Mouse (Mus musculus): ENCODE measurements around the gene Prdm11. TPM values are rescaled to one million over a fixed set of nuclear protein-coding genes. Genes with fewer than 3 reads are reported as not detected.

The Prdm11 gene
- total RNA-seq, 1 experiment from 2014 or later = 4.0 TPM

- no peak for ATAC-seq (replicated peaks; ENCODE audit: insufficient number of reproducible peaks, low FRiP score, low TSS enrichment, poor library complexity, severe bottlenecking)
These were observed 100.7 kb downstream of the Prdm11 start for GRCm38 (mm10) chr2:92945125-92945746.

GRCm38 (mm10) chr2:92944356-92944755 is 101.6 kb downstream of the Prdm11 start:
- no peak for ATAC-seq (replicated peaks; ENCODE audit: insufficient number of reproducible peaks, low FRiP score, low TSS enrichment, poor library complexity, severe bottlenecking)

GRCm38 (mm10) chr2:92943406-92943805 is 102.6 kb downstream of the Prdm11 start:
- no peak for ATAC-seq (replicated peaks; ENCODE audit: insufficient number of reproducible peaks, low FRiP score, low TSS enrichment, poor library complexity, severe bottlenecking)

DNA sequence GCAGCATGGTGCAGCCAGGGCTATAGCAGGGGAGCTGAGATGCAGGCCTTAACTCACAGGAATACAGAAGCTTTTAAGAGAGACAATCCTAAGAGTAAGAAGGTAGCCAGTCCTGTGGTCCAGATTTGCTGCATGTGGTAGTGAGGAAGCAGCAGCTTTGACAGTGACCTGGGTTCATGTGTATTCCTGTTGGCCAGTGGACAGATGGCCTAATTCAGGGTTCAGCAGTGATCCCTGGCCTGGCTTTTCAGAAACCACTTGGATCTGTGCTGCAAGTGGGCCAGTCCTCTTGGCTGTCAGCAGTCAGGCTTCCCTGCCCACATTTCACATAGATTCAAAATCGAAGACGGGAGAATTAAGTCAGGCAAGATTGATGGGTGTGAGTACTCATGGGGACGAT is 104.5 kb downstream of the Prdm11 start:
- no peak for ATAC-seq (replicated peaks; ENCODE audit: insufficient number of reproducible peaks, low FRiP score, low TSS enrichment, poor library complexity, severe bottlenecking)

DNA sequence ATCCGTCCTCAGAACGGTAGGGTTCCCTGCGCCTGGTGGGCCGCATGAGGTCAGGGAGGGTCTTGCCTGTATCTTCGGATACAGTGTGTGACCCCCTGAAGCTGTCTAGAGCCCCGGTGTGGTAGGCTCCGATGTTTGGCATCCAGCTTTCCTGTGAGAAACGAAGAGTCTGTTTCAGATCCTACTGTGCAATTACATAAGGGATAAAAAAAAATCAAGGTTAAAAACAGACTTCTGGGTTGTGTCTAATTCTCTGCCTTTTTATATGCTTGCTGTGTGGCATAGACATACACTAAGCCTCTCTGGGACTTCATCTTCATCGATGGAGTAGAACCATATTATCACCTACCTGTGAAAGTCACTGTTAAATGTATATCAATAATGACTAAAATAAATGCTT is 105.0 kb downstream of the Prdm11 start:
- no peak for ATAC-seq (replicated peaks; ENCODE audit: insufficient number of reproducible peaks, low FRiP score, low TSS enrichment, poor library complexity, severe bottlenecking)

DNA sequence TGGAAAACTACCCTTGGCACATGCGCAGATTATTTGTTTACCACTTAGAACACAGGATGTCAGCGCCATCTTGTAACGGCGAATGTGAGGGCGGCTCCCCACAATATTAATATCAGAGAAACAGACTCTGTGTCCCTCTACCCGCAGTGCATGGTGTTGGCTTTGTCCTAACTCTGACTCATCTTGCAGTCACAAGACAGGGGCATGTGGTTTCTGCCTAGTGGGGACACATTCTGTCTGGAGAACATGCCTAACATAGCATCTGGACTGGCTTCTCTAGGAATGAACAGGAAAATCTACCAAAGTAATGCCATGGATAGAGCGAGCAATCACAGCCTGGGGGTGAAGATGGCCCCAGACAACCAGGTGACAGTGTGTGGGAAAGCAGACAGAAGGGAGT is 107.1 kb downstream of the Prdm11 start:
- no peak for ATAC-seq (replicated peaks; ENCODE audit: insufficient number of reproducible peaks, low FRiP score, low TSS enrichment, poor library complexity, severe bottlenecking)

DNA sequence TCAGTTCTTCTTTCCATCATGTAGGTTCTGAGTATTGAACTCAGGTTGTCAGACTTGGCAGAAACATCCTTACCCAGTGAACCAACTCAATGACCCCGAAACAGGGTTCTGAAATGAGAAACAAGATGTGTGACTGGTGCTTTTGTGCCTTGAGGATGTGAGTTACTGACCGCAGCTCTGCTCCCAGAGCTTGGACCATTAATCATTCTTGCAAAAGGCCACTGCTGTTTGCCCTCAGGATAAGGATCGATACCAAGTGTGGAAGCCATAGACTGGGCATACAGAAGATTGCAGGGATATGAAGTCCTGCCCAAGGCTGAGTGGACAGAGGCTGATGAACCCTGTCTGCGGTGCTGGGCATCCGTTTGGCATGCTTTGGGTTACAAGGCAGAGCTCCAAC is 107.9 kb downstream of the Prdm11 start:
- no peak for ATAC-seq (replicated peaks; ENCODE audit: insufficient number of reproducible peaks, low FRiP score, low TSS enrichment, poor library complexity, severe bottlenecking)

DNA sequence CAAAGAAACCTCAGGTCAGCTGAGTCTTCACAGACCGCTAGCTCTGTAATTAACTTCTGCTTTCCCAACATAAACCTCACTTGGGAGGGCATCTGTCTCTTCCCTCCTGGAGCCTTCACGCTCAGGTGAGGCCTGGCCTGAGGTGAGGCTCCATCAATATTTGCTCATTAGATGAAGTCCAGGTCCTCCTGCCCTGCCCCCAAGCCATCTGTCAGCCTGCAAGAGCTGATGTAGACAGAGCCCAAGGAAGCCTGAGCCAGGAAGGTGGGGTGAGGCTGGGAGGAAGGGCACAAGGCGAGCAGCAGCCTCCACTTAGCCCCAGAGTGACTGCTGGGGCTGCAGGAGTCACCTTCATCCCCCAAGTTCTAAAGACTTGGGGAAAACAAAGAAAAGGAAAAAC is 110.5 kb downstream of the Prdm11 start:
- ATAC-seq (replicated peaks; ENCODE audit: insufficient number of reproducible peaks, low FRiP score, low TSS enrichment, poor library complexity, severe bottlenecking) = no peak

DNA sequence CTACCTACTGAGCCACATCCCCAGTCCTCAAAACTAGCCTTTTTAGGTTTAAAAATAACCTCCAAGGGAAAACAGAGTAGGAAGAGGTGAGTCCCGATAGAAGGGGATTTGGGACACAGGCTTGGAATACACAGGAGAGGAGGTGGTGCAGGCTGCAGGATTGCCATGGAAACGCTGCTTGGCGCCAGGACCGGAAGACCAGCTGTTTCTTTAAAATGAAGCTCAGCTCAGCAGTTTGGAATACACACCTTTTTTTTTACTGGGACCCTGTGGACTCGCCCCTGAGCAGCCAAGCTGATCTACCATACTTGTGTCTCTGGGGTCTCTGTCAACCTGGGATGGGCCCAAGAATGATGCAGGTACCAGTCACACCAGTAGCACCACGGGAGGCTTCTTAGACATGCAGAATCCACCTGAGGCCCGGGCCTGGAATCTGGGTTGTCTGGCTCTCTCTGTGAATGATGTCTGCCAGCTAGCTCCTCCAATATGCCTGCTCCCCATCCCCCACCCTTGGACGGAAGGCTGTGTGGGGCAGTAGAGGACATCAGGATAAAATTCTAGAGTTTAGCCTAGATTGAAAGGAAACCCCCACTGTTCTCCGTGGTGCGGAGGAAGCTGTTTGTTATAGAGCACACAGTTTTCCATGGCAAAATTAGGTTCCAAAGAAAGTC is 111.5 kb downstream of the Prdm11 start:
- ATAC-seq (replicated peaks; ENCODE audit: insufficient number of reproducible peaks, low FRiP score, low TSS enrichment, poor library complexity, severe bottlenecking) = no peak

DNA sequence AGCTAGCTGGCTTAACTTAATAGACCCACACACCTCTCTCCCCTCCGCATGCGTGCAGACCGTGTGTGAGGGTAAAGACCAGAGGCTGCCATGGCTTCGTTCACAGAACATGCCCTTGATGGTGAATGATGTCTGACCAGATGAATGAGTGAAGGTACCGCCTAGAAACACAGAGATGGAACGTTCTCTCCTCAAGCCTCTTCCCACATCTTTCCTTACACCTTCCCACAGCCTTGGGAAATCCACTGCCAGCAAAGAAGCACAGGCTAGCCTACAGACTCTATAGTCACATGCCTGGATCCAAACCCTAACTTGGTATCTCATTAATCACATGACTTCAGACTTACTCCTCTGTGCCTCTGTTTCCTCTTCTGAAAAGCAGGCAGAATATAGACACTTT is 112.6 kb downstream of the Prdm11 start:
- no peak for ATAC-seq (replicated peaks; ENCODE audit: insufficient number of reproducible peaks, low FRiP score, low TSS enrichment, poor library complexity, severe bottlenecking)

DNA sequence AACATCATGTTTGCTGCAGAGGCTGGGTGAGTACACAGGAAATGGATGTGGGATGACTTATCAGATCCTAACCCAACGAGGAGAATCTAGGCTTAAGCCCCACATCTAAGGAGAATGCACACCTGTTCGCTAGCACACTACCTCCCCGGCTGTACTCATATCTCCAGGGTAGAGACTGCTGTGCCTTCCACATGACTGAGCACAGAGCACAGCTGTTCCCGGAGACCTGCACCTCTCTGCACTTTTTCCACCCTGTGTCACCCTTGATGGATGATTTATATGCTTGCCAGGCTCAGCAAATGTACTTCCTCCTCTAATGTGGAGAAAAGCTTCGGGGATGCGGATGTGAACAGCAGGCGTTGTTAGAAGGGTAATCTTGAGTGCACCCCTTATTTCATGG is 114.9 kb downstream of the Prdm11 start:
- no peak for ATAC-seq (replicated peaks; ENCODE audit: insufficient number of reproducible peaks, low FRiP score, low TSS enrichment, poor library complexity, severe bottlenecking)

DNA sequence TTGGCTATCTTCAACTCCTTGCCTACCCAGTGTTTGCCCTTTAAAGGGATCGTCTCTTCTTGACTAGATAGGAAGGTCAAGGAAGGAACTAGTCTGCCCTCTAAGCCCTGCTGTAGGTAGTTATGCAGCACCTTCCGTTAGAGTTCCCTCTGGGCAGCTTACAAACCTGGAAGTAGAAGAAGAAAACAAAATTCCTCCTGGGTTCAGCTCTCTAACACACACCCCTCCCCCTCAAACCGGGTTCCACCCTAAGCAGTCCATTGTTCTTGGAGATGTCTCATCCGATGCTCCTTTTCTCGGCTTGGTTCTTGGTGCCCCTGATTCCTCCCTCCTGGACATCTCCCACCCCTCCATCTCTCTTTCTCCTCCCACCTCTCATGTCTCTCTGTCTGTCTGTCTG is 116.3 kb downstream of the Prdm11 start:
- no peak for ATAC-seq (replicated peaks; ENCODE audit: insufficient number of reproducible peaks, low FRiP score, low TSS enrichment, poor library complexity, severe bottlenecking)

- no peak for ATAC-seq (replicated peaks; ENCODE audit: insufficient number of reproducible peaks, low FRiP score, low TSS enrichment, poor library complexity, severe bottlenecking)
These were observed 121.2 kb downstream of the Prdm11 start for GRCm38 (mm10) chr2:92924677-92925259.

- no peak for ATAC-seq (replicated peaks; ENCODE audit: insufficient number of reproducible peaks, low FRiP score, low TSS enrichment, poor library complexity, severe bottlenecking)
These were observed 125.3 kb downstream of the Prdm11 start for GRCm38 (mm10) chr2:92920709-92921108.

DNA sequence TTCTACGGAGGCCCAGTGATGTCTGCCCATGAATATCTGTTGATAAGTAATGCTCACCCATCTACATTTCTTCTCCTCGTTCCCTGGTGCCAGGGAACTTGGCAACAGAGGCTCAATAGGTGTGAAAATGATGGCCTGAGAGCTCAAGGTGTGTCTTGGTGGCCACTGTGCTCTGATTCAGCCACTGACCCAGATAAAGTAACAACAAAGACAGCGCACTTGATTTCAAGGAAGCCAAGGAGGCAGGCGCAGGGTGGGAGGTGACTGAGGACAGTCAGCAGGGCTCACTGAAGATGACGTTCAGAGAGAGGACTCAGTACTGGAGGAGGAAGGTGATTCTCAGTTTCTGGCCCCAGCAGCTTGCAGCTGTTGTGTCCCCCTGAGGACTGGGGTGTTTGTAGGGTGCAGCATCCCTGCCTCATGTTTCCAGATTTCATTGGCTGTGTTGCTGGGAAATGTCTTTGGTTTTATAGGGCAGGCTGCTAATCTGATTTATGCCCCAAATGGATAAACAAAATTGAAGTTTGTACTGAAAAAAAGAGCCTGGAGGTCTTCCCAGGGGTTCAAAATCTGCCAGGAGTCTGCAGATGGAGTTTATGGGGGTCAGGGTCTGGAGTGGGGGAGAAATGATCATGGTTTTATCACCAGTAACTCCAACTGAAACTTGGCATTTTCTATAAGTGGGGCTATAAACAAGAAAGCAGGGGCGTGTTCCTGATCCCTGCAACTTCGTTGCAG is 128.4 kb downstream of the Prdm11 start:
- no peak for ATAC-seq (replicated peaks; ENCODE audit: insufficient number of reproducible peaks, low FRiP score, low TSS enrichment, poor library complexity, severe bottlenecking)

DNA sequence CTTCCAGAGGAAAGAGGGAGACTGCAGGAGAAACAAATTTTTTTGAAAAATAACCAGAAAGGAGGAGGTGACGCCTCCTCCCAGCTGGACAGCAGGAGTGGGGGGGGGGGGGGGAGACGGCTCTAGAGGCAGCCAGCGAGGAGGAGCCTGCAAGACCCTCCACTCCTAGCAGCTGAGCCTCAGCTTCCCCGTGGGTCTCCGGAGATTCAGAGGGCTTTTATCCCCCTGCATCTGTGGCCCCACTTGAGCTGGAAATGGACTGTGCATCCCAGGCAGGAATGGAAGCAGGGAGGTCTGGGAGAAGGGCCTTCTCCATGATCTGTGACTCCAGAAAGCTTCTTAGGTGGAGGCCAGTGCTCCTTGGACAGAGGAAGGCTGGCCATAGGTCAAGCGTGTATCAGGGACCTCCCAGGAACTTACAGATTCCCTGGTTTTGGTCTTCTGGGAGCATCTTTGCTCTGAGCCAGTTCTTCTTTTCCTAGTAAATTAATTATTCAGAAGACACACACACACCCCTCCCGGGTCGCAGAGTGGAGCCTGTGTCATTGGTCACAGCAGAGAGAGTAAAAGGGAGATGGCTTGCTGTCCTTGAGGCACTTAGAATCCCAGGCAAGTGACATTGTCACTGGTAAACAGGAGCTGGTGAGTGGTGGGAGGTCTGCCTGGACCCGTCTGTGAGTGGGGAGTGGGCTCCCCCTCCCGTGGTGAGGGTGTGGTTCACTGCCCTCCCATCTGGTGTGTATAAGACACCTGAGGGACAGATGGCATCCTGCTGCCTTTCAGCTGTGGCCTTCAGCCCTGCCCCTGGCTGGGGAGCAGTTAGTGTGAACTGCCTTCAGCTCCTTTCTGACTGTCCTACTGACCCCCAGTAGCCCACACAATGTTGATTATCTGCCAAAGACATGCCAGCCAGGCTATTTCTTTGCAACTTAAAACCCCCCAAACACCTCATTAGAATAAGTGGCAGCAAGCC is 130.0 kb downstream of the Prdm11 start:
- ATAC-seq (replicated peaks; ENCODE audit: insufficient number of reproducible peaks, low FRiP score, low TSS enrichment, poor library complexity, severe bottlenecking) = no peak
